Mouse (Mus musculus): ENCODE measurements around the gene Adamtsl1.

Gene Adamtsl1

DNA sequence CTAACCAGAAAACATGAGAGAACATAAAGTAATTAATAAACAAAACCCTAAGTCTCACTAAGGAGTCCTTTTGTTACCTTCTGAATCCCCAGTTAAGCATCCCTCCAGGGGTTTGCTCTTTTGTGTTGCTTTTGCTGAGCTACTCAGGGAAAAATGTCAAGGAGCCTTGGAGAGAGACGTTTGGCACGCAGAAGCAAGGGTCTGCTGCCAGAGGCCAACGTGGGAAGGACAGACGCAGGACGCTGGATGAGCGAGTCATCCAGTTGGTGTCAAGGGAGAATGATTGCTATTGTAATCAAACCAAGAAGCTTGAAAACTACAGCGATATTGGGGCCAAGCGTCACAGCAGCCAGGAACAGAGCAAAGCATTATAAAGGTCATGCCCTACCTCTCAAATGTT, 517.1 kb downstream of the Adamtsl1 start:
- no peak for DNase-seq (ENCODE audit: low read depth in 2 of 2, low spot score in 2 of 2)

DNA sequence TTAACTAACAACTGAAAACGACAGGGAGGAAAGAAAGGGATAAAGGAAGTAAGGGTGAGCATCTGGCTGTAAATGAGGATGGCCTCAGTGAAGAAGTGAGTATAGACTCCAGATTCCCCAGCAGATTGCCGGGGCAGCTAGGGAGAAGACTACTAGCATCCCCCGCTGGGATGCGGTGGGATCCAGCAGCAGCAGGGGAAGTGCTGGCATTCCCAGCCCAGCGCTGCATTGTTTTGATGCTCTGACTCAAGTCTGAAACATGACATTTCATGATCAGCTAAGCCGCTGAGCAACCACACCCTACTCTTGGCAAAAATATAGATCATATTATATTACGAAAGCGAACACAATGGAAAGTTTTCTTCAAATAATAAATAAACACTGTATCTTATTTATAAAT, 526.9 kb downstream of the Adamtsl1 start:
- no peak for DNase-seq (ENCODE audit: low read depth in 2 of 2, low spot score in 2 of 2)

DNA sequence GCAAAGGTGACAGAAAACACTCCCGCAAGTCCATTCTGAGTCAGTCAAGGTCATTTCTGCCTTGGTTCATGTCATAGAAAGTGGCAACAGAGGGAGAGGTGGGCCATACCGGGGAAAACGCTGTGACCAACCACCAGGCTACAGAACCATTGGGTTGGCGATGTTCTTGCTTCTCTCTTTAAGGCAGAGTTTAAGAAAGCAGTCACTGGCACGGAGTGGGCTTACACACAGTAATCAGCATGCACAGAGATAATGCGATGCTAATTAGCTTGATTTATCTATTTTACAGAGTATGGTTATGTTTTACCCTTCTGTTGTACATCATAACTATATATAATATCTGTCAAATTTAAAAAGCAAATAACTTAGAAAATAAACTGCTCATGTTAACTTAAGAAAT, 531.5 kb downstream of the Adamtsl1 start:
- DNase-seq (ENCODE audit: low read depth in 2 of 2, low spot score in 2 of 2) = no peak

DNA sequence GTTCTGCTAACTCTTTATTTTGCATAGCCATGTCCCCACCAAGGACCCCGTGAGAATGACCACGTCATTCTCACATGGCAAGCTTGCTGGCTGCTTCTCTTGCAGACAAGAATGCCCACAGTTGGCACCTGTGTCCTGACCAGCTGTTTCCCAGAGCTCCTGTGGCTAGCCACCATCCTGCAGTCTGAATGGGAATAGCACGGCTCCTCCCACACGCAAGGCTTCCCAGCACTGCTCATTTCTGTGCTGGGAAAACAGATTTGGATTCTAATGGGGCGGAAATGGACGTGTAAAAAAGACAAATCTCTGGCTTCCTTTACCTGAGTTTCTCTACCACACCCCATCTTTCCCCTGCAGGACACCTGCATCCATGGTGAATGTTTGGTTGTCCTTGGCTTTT, 531.9 kb downstream of the Adamtsl1 start:
- no peak for DNase-seq (ENCODE audit: low read depth in 2 of 2, low spot score in 2 of 2)

DNA sequence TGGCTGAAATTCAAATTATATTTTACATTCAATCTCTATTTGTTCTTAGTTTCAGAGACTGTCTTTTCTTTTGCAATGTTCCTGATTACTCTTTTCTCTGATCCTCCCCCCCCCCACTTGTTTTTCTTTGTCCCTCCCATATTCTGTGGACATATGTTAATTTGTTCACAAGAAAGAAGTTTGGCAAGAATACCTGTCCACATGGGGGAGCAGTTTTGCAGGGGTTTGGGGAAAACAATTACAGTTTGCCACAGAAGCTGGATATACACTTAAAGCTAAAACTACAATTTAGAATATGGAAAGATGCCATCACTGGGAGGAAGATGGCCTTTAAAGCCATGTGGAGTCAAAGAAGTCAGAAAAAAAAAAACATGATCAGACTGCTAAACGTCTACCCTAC, 532.9 kb downstream of the Adamtsl1 start:
- DNase-seq (ENCODE audit: low read depth in 2 of 2, low spot score in 2 of 2) = no peak

DNA sequence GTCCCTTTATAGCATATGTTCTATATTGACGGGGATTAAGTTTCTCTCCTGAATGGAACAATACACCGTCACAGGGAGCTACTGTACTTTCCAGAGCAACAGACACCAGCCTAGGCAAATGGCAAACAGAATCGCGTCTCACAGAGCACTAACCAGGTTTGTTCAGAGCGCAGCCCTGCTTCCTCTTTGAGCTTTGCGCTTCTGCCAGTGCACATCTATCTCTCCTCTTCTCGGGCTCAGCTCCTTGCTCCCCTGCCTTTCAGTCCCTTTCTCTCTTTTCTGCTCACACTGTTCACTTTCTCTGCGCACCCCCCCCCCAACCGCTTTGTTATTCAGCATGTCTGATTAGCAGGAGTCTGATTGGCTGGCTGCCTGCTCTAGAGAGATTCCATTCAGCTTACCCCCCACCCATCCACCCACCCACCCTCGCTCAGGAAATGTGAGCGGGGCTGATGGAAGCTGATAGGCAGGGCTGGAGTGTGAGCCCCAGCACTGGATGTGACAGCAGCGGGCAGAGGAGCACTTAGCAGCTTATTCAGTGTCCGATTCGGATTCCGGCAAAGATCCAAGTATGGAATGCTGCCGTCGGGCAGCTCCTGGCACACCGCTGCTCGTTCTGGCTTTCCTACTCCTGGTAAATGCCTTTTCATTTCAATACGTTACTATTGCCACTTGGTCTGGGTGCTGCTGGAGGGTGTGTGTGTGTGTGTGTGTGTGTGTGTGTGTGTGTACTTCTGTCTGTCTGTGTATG, 539.7 kb downstream of the Adamtsl1 start:
- no peak for DNase-seq (ENCODE audit: low read depth in 2 of 2, low spot score in 2 of 2)

DNA sequence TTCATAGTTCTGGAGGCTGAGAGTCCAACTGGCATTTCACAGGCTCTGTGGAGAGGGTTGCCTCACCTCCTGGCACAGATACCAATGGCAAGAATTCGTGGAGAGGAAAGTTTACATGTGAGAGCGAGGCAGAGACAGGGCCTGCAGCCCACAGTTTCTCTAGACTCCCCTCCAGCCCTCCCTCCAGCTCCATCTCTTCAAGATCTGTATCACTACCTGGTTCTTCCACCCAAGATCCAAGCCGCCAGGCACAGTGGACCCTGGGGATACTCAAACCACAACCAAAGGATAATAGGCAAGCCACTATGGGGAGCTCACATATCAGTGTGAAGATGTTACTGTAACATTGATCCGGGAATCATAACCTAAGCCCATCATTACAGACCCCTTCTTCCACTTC, 546.6 kb downstream of the Adamtsl1 start:
- no peak for DNase-seq (ENCODE audit: low read depth in 2 of 2, low spot score in 2 of 2)

DNA sequence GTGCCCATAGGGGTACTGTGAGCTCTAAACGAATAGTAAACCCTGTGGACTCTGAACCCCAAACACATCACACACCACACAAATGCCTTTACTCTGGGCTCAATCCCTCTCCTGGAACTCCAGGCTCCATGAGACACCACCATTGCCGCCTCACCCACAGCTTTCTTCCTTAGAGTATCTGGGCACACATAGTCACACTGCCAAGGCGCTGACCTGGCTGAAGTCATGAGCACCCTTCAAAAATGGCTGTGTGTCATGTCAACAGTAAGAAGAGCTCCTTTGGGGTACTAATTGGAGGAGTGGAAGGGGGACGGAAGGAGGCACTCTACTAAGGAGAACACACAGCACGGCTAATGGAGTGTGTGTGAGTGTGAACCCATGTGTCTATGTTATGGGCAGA, 554.4 kb downstream of the Adamtsl1 start:
- no peak for DNase-seq (ENCODE audit: low read depth in 2 of 2, low spot score in 2 of 2)

DNA sequence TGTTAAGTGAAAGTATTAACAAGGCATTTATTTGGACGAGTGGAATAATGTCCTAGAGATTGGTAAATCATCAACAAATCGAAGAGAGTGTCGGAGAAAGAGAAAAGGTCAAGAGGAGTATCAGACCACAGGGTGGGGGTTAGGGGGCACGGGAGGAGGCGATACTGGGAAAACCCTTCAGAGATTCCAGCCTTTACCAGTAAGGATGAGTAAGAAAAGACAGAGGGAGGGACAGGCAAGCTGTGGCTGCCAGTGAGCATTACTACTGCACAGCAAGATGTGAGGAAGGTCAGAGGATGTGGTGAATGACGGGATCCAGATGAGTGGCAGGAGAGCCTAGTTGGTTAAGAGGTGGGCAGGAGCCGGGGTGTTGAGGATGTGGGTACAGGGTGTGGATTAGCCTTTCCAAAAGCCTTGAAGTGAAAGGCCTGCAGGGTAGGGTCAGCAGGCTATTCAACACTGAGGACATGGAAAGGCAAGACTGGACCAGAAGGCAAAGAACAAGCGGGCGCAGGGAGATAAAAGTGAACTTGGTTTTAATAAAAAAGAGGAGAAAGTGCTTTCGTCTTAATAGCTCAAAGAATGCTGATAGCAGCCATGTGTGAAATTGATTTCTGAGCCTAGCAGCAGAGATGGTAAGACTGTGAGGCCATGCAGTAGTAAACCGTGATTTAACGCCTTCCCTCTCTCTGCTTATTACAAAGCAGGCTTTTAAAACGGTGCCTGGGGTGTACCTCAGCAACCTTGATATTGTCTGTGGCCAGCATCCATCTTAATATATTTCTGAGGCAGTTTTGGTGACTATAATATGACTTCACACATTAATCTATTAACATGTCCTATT, 555.1 kb downstream of the Adamtsl1 start:
- no peak for DNase-seq (ENCODE audit: low read depth in 2 of 2, low spot score in 2 of 2)

DNA sequence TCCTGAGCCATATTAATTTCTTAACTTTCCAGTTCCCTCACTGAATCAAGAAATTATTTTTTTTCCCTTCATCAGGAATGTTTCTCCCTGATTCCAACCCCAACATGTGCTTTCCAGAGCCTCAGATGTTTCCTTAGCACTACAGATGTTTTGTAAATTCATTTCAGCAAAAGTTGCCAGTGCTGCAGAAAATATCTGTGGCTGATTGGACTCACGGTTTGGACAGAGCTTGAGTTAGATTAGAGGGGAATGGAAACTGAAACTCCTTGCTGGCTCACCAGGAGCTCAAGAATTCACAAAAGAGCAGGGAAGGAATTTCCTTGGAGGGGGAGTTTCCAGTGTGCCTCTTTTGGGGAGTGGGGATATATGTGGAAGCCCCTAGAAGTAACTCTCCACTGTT, 560.9 kb downstream of the Adamtsl1 start:
- DNase-seq (ENCODE audit: low read depth in 2 of 2, low spot score in 2 of 2) = no peak

DNA sequence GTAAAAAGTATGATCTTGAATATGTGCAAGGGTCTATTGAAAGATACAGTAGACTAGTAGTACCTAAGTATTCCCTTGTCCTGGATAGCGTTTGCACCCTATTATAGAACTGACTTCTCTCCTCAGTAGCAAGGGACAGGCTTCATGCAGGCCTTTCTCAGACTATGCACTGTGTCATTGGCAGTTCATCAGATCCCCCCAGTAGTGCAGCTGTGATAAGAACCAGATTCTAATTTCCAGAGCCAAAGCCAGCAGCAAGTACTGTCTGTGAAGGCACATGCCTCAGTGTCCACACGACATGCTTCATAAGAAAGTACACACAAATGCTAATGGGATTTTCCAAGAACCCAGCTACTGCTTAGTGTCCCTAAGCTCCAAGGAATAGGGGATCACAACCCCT, 563.4 kb downstream of the Adamtsl1 start:
- DNase-seq (ENCODE audit: low read depth in 2 of 2, low spot score in 2 of 2) = no peak

DNA sequence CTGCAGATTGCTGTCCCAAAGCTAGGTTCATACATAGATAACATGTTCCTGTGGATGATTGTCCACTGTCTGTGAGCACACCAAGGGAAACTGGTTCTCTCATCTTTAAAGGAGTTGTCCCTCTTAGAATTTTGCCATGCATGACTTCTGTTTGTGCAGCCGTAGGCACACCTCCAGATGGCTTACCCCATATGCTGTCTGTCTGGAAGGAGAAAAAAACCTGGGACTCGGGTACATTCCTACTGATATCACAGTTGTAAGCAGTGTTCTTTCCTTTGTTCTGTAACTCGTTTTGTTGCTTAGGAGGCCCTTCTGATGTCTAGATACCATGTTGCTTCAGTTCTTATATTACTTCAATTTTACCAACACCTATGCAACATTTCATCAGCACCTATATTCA, 563.9 kb downstream of the Adamtsl1 start:
- DNase-seq (ENCODE audit: low read depth in 2 of 2, low spot score in 2 of 2) = no peak

DNA sequence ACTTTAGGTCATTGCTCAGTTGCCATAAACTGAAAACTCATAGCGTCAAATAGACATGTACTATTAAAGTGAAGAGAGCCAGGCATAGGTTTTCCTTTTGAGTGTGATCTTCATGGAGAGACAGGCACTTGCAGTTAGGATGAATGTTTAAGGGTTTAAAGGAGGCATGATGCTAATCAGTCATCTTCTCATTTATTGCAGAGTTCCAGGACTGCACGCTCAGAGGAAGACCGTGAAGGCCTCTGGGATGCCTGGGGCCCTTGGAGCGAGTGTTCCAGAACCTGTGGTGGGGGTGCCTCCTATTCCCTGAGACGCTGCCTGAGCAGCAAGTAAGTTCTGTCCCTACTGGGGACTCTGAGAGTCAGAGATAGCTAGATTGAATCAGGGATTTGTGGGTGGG, 573.5 kb downstream of the Adamtsl1 start:
- DNase-seq (ENCODE audit: low read depth in 2 of 2, low spot score in 2 of 2) = no peak

DNA sequence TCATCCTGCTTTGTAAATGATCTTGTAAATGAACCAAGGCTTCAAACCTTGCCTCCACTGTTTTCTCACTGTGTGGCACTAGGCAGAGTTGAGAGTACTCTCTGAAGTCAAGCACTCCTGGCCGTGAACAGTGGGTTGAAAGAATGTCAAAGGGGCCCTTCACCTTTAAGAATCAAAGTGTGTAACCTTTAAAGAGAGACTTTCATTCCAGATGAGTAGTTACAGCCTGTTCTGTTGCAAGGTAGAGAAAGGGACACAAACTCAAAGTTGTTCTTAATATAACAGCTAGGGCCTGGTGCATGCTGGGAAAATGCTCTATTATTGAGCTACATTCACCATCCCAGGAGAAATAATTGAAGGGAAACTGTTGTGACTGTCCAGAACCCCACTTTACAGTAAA, 589.2 kb downstream of the Adamtsl1 start:
- no peak for DNase-seq (ENCODE audit: low read depth in 2 of 2, low spot score in 2 of 2)

DNA sequence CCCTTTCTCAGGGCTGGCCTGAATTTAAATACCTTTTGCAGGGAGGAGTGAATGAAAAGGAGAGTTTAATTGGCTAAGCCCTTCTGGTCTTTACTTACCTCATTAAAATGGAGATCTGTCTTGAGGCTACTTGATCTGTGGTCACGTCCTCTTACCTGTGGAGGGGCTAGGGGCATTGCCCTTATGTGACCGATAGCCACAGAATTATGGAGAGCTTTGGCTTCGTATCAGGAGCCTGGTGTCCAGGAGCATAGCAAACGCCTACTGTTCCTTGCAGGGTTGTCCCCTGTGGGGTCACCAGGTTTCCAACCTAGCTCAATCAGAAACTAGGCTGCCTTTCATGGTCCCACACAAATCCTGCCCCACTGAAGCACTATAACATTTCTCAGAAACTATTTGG, 594.4 kb downstream of the Adamtsl1 start:
- no peak for DNase-seq (ENCODE audit: low read depth in 2 of 2, low spot score in 2 of 2)

DNA sequence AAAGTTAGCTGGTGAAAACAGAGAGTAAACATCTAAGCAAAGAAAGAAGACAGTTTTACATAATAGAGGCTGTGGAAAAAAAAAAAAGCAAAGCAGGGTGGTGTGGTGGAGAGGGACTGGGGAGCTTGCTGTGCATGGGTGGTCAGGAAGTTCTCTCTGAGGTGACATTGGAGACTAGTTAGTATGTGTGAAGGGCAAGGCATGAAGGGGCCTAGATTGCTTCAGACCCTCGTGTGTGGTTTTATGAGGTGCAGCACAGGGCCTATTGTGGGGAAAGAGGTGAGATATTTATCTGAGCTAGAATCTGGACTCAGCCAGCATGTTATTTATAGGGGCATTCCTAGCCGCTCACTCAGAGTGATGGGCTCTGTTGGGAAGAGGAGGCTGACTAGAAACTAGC, 605.1 kb downstream of the Adamtsl1 start:
- DNase-seq (ENCODE audit: low read depth in 2 of 2, low spot score in 2 of 2) = no peak

DNA sequence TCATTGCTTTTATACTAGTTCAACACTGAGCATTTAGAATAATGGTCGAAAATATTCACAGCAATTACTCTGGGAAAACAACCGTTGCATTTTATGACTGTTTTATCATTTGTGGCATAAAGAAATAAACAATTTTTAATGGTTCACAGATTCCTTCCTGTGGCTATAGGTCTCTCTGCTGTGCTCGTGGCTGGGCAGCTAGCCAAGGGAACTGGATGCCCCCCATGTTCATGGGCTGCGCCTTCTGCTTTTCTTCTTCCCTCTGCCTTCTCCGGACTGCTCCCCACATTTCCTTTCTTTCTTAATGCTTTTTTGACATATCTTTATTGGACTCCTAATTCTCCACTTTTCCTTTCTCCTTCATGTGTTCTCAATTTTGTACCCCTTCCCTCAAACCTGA, 608.5 kb downstream of the Adamtsl1 start:
- DNase-seq (ENCODE audit: low read depth in 2 of 2, low spot score in 2 of 2) = no peak

DNA sequence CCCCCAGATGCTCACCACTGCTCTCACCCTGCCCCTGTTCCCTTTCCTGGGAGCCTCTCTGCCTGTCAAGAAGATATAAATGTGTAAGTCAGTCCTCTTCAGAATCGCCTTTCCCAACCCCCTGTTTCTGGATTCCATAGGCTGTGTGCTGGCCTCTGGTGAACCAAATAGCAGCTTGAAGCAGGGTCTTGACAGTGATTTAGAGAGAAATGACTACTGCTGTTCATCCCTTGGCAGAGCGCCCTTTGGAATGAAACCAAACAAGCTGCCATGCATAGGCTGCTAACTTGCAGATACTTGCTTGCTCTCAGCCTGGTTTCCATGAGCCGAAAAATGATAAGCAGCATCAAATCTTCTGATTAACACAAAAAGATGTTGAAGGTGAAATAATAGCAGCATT, 610.4 kb downstream of the Adamtsl1 start:
- DNase-seq (ENCODE audit: low read depth in 2 of 2, low spot score in 2 of 2) = no peak

DNA sequence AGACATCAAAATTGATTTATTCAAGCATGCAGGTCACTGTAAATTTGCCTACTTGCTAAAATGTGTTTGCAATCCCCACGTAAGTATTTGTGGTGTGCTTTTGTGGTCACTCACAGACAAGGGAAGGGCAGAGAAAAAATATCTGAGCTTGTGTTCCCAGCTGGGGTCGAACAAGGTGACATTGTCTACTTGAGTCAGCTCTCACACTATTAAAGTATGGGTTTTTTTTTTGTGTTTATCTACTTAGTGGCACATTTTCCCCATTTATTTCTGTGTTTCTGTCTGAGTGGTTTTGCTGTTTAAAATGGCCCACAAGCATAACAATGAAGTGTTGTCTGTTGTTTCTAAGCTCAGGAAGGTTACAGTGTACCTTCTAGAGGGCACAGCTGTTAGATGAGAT, 612.7 kb downstream of the Adamtsl1 start:
- DNase-seq (ENCODE audit: low read depth in 2 of 2, low spot score in 2 of 2) = no peak

DNA sequence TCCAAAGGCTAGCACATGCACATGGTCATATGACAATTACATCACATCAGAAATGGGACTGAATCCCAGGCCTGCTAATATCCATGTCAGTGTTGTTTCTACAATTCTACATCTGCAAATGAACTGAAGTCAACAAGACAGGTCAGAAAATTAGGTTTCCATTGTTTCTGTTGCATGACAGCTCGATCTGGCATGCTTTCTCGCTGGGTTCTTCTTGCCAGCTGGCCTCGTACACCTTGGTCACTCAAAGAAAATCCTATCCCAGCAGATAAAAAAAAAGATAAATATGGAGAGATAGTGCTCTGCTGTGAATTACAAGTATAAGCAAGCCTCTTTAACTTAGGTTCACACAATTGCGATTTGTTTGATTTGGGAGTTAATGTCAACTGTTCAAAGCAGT, 644.6 kb downstream of the Adamtsl1 start:
- DNase-seq (ENCODE audit: low read depth in 2 of 2, low spot score in 2 of 2) = no peak

DNA sequence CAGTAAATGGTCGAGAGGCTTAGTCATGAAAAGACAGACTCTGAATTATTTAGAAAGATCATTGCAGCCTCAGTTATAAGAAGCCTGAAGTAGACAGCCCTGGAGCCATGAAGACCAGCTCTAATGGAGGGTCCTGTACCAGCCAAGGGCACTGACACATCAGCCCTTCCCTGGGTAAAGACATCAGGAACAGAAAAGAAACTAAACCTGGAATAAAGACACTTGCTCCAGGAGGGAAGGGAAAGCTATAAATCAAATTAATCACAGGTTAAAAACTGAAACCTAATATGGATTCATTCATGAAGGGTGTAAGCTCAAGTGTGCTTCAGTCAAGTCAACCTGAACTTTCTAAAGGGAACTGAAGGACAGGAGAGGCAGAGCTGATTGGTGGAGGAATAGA, 645.4 kb downstream of the Adamtsl1 start:
- DNase-seq (ENCODE audit: low read depth in 2 of 2, low spot score in 2 of 2) = no peak

DNA sequence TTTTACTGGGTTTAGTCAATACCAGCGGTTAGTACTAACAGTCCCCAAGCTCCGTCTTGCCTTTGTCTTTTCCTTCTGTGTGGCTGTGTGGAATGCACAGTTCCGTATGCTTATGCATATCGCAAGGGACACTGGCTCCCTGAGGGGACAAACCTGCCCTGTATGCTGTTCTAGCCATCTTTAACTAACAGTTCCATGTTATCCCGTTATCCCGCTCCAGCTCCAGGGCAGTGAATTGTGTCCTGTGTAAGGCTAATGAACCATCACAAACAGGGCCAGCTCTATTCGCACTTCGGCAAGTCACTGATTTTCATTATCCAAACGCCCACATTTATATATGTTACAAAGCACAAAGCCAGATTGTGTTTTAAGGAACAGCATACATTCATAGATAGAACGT, 656.8 kb downstream of the Adamtsl1 start:
- no peak for DNase-seq (ENCODE audit: low read depth in 2 of 2, low spot score in 2 of 2)

DNA sequence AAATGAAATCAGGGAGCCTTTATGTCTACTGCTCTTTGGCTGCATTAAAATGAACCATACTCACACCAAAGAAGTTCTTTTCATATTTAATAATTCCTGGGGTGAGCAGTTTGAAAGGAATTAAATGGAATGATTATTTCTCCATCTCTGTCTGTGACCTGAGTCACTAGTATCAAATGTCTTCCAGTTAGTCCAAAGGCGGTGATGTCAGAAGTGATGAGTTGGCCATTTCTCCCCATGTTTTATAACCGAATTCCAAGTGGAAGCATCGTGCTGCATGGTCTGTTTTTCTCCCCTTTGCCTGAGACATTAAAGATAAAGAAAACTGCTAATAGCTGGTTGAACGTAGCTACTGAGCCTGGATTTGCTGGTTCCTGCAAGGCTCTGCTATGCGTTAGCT, 657.5 kb downstream of the Adamtsl1 start:
- DNase-seq (ENCODE audit: low read depth in 2 of 2, low spot score in 2 of 2) = no peak

Data from CD8-positive naive resting alpha-beta T cell, adult 2 months (primary cell).